Mouse (Mus musculus) ovary, postnatal 14 days (tissue): ENCODE measurements around the gene Smox.

Source experiments
- DNase-seq: peaks from one replicate; pipeline ENCODE4 v3.0.0; 2022; ENCODE audit warnings: low spot score

Smox gene

GRCm38 (mm10) chr2:131485126-131485525, 6.2 kb upstream of the Smox start:
- DNase-seq, result no peak

- DNase-seq, result no peak
These were observed 5.2 kb upstream of the Smox start for GRCm38 (mm10) chr2:131486046-131486445.

- no peak for DNase-seq
These were observed 4.0 kb upstream of the Smox start for GRCm38 (mm10) chr2:131487337-131487736.

GRCm38 (mm10) chr2:131488261-131488660, 3.0 kb upstream of the Smox start:
- DNase-seq, result no peak

- no peak for DNase-seq
These were observed 2.4 kb upstream of the Smox start for GRCm38 (mm10) chr2:131488870-131489269.

- no peak for DNase-seq
These were observed 1.7 kb upstream of the Smox start for GRCm38 (mm10) chr2:131489591-131489990.

- DNase-seq, result peak; percentile 74
These were observed 655 bp downstream of the Smox start for GRCm38 (mm10) chr2:131491707-131492595.

- no peak for DNase-seq
These were observed 1.4 kb downstream of the Smox start for GRCm38 (mm10) chr2:131492596-131493139.

GRCm38 (mm10) chr2:131493446-131493845, 2.1 kb downstream of the Smox start:
- DNase-seq, result no peak

GRCm38 (mm10) chr2:131495256-131495655, 4.0 kb downstream of the Smox start:
- no peak for DNase-seq

GRCm38 (mm10) chr2:131496125-131496820, 5.0 kb downstream of the Smox start:
- DNase-seq, result no peak

GRCm38 (mm10) chr2:131497224-131497856, 6.0 kb downstream of the Smox start:
- no peak for DNase-seq

- DNase-seq, result peak; percentile 35
These were observed 6.9 kb downstream of the Smox start for GRCm38 (mm10) chr2:131498219-131498618.

- DNase-seq, result no peak
These were observed 8.1 kb downstream of the Smox start for GRCm38 (mm10) chr2:131499290-131499845.

- no peak for DNase-seq
These were observed 10.6 kb downstream of the Smox start for GRCm38 (mm10) chr2:131501886-131502285.

- DNase-seq, result no peak
These were observed 11.3 kb downstream of the Smox start for GRCm38 (mm10) chr2:131502561-131502960.

- no peak for DNase-seq
These were observed 14.1 kb downstream of the Smox start for GRCm38 (mm10) chr2:131505431-131505830.

- no peak for DNase-seq
These were observed 15.1 kb downstream of the Smox start for GRCm38 (mm10) chr2:131506358-131506757.

GRCm38 (mm10) chr2:131508501-131508900, 17.2 kb downstream of the Smox start:
- no peak for DNase-seq

- peak; percentile 52 for DNase-seq
These were observed 18.5 kb downstream of the Smox start for GRCm38 (mm10) chr2:131509671-131510313.

- no peak for DNase-seq
These were observed 19.2 kb downstream of the Smox start for GRCm38 (mm10) chr2:131510531-131510930.

- DNase-seq, result no peak
These were observed 22.2 kb downstream of the Smox start for GRCm38 (mm10) chr2:131513477-131513876.
